Mouse (Mus musculus) liver, adult 2 months (tissue): ENCODE measurements at regions not wholly inside any gene's neighbourhood (a gene's known extent, or its start where the extent isn't known, plus 50 kb on each side); places are given as distances from the start of the nearest gene placed in this dataset.

ENCODE experiments used
- DNase-seq: peaks from one replicate; pipeline ENCODE4 v3.0.0-alpha.2; 2011; ENCODE audit warnings: low read depth, low spot score; ENCODE audit errors: extremely low read depth
- H3K27ac ChIP-seq: fragments of 200-500 bp; replicated peaks from 2 replicates; pipeline ENCODE4 v1.5.1; 2012; ENCODE audit warnings: low read depth, mild to moderate bottlenecking, control low read depth, inconsistent platforms, low read length; ENCODE audit not compliant: insufficient read depth
- H3K27me3 ChIP-seq: fragments of 200-500 bp; 2 replicates; pipeline ENCODE4 v1.6.1; 2012; ENCODE audit warnings: mild to moderate bottlenecking, moderate library complexity, low read length, inconsistent platforms; ENCODE audit not compliant: control insufficient read depth, insufficient read depth
- H3K36me3 ChIP-seq: fragments of 200-500 bp; 2 replicates; pipeline ENCODE4 v1.6.1; 2012; ENCODE audit warnings: low read length, inconsistent platforms; ENCODE audit not compliant: control insufficient read depth, insufficient read depth
- H3K4me1 ChIP-seq: fragments of 200-500 bp; 2 replicates; pipeline ENCODE4 v1.6.1; 2011; ENCODE audit warnings: low read length; ENCODE audit not compliant: control insufficient read depth, insufficient read depth
- H3K4me3 ChIP-seq: fragments of 200-500 bp; 2 replicates; pipeline ENCODE4 v1.5.1; 2011; ENCODE audit warnings: low read depth, mild to moderate bottlenecking, control low read depth, low read length, moderate library complexity; ENCODE audit not compliant: insufficient read depth
- H3K79me2 ChIP-seq: fragments of 200-500 bp; 2 replicates; pipeline ENCODE4 v1.6.1; 2012; ENCODE audit warnings: inconsistent platforms, mild to moderate bottlenecking, low read length, moderate library complexity; ENCODE audit not compliant: control insufficient read depth, insufficient read depth
- H3K9ac ChIP-seq: fragments of 200-500 bp; 2 replicates; pipeline ENCODE4 v1.6.1; 2012; ENCODE audit warnings: low read depth, mild to moderate bottlenecking, control low read depth, inconsistent platforms, low read length
- CTCF ChIP-seq: fragments of 200-500 bp; IDR thresholded peaks from 2 replicates; pipeline ENCODE4 v1.5.1; 2011; ENCODE audit warnings: low read depth, low read length, control low read depth
- POLR2A ChIP-seq: fragments of 200-500 bp; IDR thresholded peaks from 2 replicates; pipeline ENCODE4 v1.6.1; 2011; ENCODE audit warnings: low read length, control low read depth; ENCODE audit not compliant: insufficient read depth; ENCODE audit errors: extremely low read depth
- WGBS: fragments of 180-500 bp; shearing (Covaris S2); methylation state at CpG from one replicate; pipeline ENCODE4 v1.1.7; 2018; 5-methylcytosine and 5-hydroxymethylcytosine counted together

DNA sequence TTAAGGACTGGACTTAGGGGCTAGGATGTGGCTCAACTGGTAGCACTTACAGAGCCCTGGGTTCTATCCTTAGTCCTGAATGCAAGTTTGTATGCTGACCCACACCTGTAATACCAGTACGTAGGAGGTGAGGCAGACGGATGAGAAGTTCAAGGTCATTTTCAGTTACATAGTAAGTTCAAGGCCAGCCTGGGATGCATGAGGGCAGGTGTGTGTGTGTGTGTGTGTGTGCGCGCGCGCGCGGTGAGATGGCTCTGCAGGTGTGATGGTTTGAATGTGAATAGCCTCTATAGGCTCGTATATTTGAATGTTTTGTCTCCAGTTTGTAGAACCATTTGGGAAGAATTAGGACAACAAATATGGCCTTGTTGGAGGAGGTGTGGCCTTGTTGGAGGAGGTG lies 82.7 kb downstream of the Chst1 start:
- no peaks in the 10 kb centered on the region for H3K4me1 ChIP-seq
- no peak overlapping the region for H3K9ac ChIP-seq
- no peak overlapping the region for H3K4me3 ChIP-seq
- H3K79me2 ChIP-seq, result no peaks in the 10 kb centered on the region
- H3K27me3 ChIP-seq, result no peaks in the 10 kb centered on the region
- TF ChIP-seq POLR2A (no peak), CTCF (no peak)
- 89% methylated on average over 9 of the region's 9 CpGs for WGBS
- DNase-seq, result no peak
- H3K27ac ChIP-seq, result no peak overlapping the region
- no peaks in the 10 kb centered on the region for H3K36me3 ChIP-seq

DNA sequence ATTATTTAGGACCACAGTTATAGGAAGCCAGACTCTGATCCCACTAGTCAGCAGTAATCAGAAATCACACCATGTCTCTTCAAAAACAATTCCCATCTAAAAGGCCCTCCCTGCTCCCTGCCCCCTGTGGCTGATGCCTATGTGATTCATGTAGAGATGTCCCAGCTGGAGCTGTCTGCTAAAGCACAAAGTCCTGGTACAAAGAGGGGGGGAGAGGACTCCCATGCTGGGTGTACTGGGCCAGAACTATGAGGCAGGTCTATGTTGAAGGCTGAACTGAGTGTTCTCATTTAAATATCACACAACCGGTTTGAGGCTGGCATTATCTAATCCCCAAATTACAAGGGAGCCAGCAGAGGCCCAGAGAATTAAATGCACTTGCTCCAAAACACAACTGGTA lies 88.2 kb downstream of the Chst1 start:
- no peak overlapping the region for H3K27ac ChIP-seq
- H3K9ac ChIP-seq, result no peak overlapping the region
- WGBS, result 55% methylated on average over 1 of the region's 1 CpGs
- no peaks in the 10 kb centered on the region for H3K79me2 ChIP-seq
- no peak for DNase-seq
- no peaks in the 10 kb centered on the region for H3K27me3 ChIP-seq
- H3K4me3 ChIP-seq, result no peak overlapping the region
- H3K36me3 ChIP-seq, result no peaks in the 10 kb centered on the region
- TF ChIP-seq POLR2A (no peak), CTCF (no peak)
- no peaks in the 10 kb centered on the region for H3K4me1 ChIP-seq

DNA sequence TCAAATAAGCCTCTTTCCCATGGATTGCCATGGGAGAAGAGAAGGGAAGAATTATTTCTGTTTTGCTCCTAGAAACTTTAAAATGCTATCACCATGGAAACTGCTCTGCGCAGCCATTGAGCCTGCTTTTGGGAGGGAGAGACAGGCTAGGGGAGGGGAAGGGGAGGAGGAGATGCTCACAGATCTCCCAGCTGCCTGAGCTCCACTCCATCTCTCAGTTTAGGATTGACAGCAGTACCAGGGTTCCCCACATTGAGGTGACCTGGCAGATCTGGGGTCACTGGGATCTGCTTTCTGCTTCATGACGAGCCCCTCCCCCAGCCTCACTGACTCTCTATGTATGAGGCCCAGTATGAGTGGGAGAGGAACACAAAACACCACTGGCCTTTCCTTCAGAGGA lies 89.7 kb downstream of the Chst1 start:
- 47% methylated on average over 2 of the region's 2 CpGs for WGBS
- Histone ChIP-seq H3K36me3 (no peaks in the 10 kb centered on the region), H3K27ac (no peak overlapping the region), H3K79me2 (no peaks in the 10 kb centered on the region), H3K4me3 (no peak overlapping the region), H3K4me1 (no peaks in the 10 kb centered on the region), H3K27me3 (no peaks in the 10 kb centered on the region), H3K9ac (no peak overlapping the region)
- DNase-seq, result no peak
- TF ChIP-seq POLR2A (no peak), CTCF (no peak)

DNA sequence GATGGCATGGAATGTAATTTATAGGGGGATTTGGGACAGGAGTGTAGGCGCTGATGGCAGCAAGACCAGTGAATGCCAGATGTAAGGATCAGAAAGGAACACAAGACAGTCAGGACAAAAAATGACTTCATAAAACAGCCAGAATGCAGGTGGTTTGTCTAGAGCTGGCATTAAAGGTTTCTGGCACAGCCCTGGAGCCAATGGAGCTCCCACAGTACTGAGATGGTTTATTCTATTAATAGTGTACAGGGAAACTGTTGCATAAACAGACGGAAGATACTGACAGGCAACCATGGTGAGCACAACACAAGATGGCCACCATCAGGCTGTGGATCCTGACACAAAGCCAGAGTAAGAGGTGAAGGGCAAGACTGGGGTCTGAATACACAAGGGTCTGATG lies 90.8 kb downstream of the Chst1 start:
- no peaks in the 10 kb centered on the region for H3K36me3 ChIP-seq
- 86% methylated on average over 2 of the region's 2 CpGs for WGBS
- no peak for DNase-seq
- no peak overlapping the region for H3K27ac ChIP-seq
- no peaks in the 10 kb centered on the region for H3K79me2 ChIP-seq
- H3K9ac ChIP-seq, result no peak overlapping the region
- H3K4me1 ChIP-seq, result no peaks in the 10 kb centered on the region
- H3K27me3 ChIP-seq, result no peaks in the 10 kb centered on the region
- no peak overlapping the region for H3K4me3 ChIP-seq
- TF ChIP-seq CTCF, result no peak
- no peak for TF ChIP-seq POLR2A

DNA sequence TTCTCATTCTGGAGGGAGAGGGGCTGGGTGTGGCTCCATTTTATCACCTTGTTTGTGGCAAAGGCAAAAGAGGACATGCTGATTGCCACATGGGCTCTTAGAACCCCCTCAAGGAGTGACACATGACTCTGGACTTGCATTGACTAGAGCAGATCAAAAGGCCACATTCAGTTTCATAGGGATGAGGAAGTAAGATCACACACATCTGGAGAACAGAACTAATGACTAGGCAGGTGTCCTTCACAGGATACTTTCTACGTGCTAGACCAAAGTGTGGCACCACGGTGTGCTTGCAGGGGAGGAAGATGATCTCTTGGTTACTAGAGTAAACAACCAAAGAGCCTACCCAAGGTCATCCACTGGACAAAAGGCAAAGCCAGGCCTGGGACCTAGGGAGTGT lies 91.9 kb downstream of the Chst1 start:
- WGBS, result 46% methylated on average over 2 of the region's 2 CpGs
- no peak for DNase-seq
- Histone ChIP-seq H3K36me3 (no peaks in the 10 kb centered on the region), H3K27ac (no peak overlapping the region), H3K9ac (no peak overlapping the region), H3K27me3 (no peaks in the 10 kb centered on the region), H3K4me1 (no peaks in the 10 kb centered on the region), H3K4me3 (no peak overlapping the region), H3K79me2 (no peaks in the 10 kb centered on the region)
- no peak for TF ChIP-seq POLR2A
- TF ChIP-seq CTCF, result no peak

DNA sequence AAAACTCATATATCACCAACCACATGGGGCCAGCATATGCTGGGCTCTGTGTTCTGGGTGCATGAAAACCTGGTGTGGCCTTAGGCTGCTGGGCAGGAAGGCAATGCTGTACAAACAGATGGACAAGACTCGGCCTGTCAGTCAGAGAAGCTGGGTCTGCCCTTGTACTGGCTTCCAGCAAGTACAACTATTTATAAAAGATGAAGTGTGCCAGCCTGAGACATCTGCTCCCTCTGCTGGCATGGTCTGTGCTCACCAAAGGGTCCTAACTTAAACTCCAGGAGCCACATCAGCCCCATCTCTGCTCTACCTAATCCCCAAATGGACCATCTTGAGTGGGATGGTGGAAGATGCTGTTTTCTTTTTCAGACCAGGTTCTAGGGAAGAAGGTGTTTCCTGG lies 93.1 kb downstream of the Chst1 start:
- DNase-seq, result no peak
- H3K79me2 ChIP-seq, result no peaks in the 10 kb centered on the region
- WGBS, result 45% methylated on average over 1 of the region's 1 CpGs
- no peaks in the 10 kb centered on the region for H3K4me1 ChIP-seq
- H3K4me3 ChIP-seq, result no peak overlapping the region
- no peaks in the 10 kb centered on the region for H3K36me3 ChIP-seq
- no peak overlapping the region for H3K9ac ChIP-seq
- H3K27me3 ChIP-seq, result no peaks in the 10 kb centered on the region
- TF ChIP-seq CTCF, result no peak
- TF ChIP-seq POLR2A, result no peak
- no peak overlapping the region for H3K27ac ChIP-seq
